Mouse (Mus musculus) 3T3-L1 (cell line): ENCODE results near the gene Atp6v1e1.
"Not testable (repeated sequence)": the region's sequence is repeated elsewhere in the genome, so short reads cannot be mapped to it uniquely, and the experiment has no call there.

Experiments
- DNase-seq: peaks from one replicate; pipeline ENCODE4 v3.0.0-alpha.2; 2015; ENCODE audit warnings: low read depth, low spot score

Gene Atp6v1e1

DNA sequence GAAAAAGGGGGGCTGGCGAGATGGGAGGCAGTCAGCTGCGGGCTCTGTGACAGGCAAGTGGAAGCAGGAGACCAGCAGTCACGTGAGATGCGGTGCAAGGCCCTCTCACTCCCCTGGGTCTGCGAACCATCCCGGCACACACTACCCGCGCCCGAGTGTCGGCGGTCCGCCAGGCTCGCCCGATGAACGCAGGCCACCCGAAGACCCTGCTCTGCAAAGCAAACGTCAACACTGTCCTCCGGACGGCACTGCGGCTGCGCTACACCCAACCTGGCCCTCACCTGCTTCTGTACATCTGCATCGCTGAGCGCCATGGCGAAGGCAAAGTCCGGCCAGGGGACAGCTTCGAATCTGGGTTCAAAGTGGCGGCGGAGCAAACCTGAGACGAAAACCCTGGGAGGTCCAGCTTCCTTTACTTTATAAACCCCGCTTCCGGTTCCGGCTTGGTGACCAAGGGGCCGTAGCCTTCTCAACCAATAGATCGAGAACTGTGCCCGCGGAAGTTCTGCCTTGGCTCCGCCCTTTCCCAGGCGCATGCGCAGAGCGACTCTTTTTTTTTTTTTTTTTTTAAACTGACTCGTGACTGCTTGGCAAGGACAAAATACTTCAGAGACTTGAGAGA is at the start of gene Atp6v1e1:
Gene Atp6v1e1 (minus strand): TSS at position 487 of the 622 bp plus-strand sequence.
- DNase-seq, result peak; percentile 98

DNA sequence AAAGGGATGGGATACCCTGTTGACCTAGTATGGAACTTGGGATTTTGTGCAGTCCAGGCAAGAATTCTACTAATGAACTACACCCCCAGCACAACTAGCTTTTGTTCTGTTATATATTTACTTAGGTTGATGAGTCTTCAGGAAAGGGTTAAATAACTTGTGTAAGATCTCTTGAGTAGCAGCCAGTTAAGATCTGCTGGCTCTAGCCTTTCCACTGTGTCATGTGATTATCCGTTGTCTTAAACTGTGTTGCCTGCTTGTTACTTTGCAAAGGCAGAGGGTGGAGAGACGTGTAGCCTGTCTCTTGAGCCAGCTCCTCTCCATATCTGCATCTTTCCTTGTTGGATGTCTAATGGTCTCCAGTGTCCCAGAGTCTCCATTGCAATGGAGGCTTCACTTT is 48.7 kb upstream of the Atp6v1e1 start:
- DNase-seq, result no peak

DNA sequence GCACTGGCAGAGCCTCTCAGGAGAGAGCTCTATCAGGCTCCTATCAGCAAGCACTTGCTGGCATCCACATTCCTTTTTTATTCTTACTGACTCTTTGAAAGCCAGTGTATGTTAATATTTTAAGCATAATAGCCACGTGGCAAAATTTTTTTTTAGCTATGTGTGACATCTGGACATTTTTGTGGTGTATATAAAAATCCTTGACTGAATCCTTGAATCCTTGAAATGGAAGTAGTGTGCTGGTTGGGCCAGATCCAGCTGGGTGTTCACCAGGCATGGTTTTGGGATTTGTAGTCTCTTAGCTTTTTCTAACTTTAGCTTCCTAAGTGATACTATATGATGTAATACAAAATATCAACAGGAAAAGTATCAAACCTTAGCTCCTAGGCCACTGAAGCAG is 46.2 kb upstream of the Atp6v1e1 start:
- peak; percentile 75 for DNase-seq

DNA sequence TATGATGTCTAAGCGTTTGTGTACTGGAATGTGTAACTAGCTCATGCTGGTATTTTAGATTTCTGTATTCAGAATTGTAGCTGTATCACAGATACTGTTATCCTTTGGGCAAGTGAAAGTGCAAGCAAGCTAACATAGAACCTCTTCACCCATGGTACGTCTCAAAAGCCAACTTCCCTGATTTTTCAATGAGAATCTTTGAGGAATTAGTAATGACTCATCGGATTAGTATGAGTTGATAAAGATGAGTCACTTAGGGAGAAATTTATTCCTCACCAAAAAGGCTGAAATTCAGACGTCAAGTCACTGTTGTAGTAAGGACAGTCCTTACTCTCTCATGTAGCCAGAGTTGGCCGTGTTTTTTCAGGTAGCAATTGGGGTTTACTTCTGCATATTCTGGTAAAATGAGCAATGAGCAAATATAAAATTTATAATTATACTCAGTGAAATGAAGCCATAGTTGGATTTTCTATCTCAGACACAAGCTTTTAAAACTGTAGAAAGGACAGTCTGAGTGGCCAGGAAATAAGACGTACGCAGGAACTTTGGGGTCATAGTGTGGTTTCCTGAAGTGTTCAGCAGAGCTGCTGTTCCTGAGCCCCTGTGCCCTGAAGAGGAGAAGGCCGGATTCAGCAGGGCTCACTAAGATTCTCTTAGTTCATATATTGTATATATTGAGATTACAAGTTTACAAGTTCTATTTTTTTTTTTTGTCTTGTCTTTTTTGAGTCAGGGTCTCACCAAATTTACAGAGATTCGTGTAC is 43.6 kb upstream of the Atp6v1e1 start:
- peak; percentile 88 for DNase-seq

DNA sequence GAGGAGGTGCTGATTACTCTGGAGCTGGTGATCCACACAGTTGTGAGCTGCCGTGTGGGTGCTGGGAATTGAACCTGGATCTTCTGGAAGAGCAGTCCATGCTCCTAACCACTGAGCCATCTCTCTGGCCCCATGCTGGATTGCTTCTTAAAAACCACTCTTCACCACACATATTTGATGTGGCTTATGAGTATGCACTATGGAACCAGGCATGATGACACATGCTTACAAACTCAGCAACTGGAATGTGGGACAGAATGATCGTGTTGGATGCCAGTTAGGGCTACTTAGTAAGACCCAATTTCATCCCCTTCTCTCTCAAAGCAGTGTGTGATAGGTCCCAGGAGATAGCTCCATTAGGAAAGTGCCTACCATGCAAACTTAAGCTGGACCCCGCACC is 37.5 kb upstream of the Atp6v1e1 start:
- peak; percentile 83 for DNase-seq

DNA sequence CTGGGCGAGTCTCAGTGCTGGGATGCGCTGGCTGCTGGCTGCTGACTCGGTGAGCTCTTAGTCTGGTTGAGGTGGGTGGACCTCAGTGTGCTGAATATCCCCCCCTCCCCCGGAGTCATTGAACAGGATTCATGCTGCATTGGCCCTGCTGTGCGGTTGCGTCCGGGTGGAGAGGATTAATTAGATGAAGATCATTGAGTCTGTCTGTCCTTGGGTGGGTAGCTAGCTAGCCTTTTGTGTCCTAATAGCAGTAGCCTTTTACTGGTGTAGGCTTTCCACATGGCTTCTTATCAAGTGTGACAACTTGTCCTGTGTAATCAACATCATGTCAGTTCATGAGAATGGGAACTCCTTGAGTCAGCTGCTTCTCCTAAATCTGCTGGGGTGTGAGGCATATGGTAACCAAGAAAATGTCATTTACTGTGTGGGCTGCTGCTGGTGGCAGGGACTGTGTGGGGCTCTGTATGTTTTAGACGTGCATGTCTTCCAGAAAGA is 35.7 kb upstream of the Atp6v1e1 start:
- no peak for DNase-seq

DNA sequence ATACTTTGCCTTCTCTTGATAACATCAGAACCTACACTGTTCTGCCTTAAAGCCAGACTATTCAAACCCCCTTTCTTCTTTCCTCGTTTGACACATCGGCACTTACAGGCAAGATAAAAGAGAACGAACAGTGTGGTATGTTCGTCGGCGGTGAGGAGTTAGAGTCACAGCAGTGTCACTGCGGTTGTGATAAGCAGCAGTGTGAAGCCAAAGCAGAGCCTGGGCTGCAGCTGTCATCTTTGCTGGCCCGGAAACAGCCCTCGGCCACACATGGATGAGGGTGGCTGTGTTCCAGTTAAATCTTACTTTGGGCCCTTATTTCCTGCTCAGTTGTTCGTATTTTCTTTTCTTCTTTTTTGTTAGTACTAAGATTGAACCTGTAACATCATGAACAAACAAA is 31.8 kb upstream of the Atp6v1e1 start:
- DNase-seq, result no peak

DNA sequence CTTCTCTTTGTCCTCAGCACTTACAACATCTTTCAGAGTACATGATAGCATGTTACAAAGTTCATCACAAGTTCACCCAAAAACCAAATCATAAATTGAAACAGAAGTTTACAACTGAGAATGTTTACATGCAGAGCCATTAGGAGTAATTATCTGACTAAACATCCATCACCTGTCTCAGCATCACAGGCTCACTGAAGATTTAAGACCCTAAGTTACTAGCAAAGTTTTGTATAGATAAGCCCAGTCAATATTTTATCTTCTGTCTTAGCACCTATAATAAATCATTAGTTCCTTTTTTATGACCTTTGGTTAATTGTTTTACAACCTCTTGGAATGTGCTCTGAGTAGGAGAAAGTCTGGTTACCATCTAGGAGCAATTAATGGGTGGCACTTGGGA is 28.1 kb upstream of the Atp6v1e1 start:
- DNase-seq, result not testable (repeated sequence)

DNA sequence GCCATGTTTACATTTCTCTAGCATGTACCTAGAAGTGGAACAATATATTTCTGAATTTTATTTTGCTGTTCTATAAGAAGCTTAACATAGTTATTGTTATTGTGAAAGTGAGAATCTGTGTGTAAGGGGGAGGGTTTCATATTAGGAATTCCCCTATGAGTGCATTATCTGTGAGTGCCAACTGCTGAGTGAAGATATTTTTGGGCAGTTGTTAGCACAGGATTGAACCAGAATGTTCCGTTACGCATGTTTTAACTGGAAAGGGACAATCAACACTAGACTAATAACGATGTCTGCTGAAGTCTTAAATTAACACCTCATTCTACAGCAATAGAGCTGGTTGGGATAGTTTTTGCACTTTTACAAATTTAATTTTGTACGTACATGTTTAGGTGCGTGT is 19.2 kb upstream of the Atp6v1e1 start:
- no peak for DNase-seq

DNA sequence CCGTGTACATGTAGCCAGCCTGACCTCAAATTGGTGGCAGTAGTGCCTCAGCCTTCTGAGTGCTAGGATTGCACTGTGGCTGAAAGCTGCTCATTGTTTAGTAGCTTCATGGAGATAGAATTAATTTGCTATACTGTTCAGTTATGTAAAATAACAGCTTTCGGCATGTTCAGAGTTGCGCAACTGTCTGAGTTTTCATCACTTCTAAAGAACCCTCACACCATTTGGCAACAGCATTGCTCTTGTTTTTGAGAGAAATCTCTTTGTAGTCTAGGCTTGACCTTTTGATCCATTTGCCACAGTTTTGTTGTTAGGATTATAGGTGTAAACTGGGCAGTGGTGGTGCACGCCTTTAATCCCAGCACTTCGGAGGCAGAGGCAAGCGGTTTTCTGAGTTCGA is 17.7 kb upstream of the Atp6v1e1 start:
- no peak for DNase-seq

DNA sequence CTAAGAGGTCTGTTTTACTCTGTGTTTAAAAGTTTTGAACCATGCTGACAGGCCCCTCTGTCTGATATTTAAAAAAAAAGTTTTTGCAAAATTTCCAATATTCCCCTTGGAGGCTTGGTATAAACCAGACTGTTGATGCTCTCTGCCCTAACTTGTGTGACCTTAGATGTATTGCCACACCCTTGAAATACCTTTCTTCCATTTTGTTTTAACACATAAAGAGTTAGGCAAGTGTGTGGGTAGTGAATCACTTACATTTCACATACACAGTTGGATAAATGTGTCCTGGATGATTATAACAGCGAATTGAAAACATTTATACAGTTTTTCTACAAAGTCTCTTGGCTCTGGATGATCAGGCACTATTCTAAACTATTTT is 14.5 kb upstream of the Atp6v1e1 start:
- peak; percentile 51 for DNase-seq

DNA sequence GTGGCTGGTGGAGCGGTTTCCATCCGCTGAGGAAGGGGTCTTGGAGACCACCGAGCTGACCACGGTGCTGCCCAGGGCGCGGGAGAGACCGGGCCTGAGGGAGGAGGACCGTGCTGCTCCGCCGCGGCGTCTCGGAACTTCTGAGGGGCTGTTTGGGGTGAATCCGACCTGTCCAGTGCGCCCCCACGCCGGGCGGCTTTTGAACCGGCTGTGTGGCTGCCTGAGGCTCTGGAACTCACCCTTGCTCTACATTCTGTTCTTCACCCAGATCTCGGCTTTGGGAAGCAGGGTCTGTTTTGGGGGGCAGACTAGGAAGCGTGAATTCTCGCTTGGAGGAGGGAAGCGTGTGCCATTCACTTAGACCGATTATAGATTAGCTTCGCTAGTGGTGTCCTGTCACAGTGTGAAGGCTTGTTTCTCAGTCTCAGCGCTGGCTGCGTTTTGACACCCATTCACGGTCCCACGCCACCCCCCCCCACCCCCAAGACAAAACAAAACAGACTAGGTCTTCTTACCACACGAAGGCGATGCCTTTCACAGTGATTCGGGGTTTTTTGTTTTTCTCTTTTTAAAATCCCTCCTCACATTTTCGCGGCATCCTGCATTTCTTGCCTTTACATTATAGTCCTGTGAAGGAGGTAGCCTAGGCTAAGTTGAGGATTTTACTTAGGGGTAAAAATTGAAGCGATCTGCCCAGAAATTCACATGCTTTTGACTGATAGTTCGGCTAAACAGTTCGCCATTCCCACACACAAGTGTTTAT is 14.0 kb upstream of the Atp6v1e1 start:
- DNase-seq, result peak; percentile 46

DNA sequence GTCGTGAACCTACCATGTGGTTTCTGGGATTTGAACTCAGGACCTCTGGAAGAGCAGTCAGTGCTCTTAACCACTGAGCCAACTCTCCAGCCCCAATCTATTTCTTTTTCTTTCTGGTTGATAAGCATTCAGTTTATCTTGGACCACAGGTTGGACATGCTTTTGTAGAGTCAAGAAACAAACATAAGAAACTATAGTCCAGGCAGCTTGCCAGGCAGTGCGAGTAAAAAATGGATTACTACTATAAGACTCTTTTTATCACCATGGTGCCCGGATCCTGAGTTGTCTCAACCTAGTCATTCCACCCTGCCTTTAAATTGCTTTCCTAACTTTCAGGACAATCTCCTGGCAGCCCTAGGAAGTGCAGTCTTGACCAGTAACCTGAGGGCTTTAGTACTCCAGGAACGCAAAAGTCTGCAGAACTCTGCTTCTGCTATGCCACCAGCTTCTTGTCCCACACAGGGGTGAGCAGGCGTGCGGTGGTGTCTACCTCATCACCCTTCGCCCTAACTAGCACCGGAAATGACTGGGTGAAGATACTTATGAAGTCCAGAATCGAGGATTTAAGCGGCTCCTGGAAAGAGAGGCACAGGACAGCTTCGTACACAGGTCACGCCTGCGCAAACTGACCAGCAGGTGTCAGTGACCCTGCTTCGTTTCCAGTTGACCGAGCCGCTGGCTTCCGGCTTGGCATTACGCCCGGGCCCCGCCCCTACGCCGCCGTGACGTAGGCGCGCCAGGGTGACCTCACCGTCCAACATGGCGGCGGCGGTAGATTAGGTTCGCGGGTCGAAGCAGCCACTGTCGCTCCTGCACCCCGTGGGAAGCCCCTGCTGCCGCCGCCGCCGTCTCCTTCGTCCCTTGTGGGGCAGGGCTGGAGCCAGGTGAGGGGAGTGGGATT is 13.1 kb upstream of the Atp6v1e1 start, which contains the start of gene Bcl2l13:
Gene Bcl2l13 (plus strand): TSS at position 739 of the 901 bp plus-strand sequence.
- DNase-seq, result peak; percentile 94

DNA sequence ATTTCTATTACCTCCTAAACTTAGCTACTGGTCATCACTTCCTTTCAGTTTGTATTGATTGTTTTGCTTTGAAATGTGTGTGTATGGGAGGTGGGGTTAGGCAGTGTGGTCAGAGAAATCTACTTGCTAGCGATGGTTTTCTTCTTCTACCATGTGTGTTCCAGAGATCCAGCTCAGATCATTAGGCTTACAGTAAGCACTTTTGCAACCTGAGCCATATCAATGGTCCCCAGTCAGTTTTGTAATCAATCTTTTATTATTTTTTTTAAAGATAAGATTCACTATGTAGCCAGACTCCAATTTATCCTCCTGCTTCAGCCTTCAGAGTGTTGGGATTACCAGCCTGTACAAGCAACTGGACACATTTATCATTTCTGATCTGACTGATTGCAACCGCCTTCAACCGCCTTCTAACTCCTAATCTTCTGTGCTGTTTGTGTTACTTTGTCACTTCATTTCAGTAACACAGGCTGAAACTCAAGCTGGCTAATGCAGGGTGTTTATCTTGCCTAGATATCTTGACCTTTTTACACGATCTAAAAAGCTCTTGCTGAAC is 12.3 kb upstream of the Atp6v1e1 start:
- no peak for DNase-seq

DNA sequence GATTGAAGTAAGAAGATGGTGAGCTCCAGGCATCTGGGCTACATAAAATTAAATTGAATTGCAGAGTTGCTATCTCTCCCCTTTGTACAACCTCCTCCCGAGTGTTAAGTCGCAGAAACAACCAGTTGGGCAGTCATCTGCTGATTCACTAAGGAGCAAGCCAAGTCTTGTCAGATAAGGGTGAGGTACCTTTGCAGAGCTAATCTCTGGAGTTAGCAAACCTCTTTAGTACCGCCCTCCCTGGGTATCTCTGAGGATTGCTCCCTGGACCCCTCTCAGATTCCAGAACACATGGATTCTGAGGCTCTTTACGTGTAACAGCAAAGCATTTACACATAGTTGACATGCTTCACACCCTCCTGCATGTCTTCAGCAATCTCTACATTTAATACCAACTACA is 9.5 kb upstream of the Atp6v1e1 start:
- DNase-seq, result no peak

DNA sequence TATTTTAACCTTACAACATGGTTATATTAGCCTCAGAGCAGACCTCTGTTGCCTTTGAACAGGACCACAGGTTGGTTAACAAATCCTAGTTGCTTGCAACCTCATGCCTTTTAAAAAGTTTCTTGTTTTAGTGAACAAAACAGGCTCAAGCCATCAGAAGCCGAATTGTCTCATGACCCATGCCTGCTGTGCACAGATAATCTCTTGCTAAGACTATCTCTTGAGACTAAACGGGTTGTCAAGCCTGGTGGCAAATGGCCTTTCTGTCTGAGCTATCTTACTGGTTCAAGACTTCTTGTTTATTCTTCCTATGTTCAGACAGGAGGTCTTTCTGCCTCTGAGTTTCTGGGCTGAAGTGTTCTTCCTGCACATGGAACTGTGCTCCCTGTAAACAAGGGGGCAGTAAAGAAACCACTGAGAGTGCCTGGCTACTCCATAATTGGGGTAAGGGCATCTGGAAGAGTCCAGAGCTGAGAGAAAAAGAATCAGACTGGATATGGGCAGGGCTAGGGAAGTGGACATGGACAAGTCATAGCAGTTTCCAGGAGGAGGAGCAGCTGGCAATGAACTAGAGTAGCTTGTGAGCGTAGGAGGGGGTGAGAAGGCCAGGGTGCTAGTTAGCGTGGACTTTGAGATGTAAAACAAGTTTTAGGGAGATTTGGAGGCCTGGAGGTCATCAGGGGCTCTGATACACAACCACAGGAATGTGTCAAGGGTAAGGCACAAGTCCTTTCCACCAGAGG is 8.4 kb upstream of the Atp6v1e1 start:
- DNase-seq, result no peak

DNA sequence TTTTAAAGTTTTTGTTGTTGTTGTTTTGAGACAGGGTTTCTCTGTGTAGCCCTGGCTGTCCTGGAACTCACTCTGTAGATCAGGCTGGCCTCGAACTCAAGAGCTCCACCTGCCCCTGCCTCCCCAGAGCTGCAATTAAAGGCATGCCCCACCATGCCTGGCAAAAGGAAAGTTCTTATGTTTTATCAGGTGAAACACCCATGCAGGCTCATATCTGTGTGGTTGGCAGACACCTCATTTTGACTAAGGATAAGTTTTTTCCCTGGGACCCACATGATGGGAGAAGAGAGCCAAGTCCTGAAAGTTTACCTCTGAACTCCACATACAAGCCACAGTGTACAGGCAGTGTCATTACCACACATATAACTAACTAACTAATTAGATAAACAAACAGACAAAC is 7.5 kb upstream of the Atp6v1e1 start:
- DNase-seq, result no peak

DNA sequence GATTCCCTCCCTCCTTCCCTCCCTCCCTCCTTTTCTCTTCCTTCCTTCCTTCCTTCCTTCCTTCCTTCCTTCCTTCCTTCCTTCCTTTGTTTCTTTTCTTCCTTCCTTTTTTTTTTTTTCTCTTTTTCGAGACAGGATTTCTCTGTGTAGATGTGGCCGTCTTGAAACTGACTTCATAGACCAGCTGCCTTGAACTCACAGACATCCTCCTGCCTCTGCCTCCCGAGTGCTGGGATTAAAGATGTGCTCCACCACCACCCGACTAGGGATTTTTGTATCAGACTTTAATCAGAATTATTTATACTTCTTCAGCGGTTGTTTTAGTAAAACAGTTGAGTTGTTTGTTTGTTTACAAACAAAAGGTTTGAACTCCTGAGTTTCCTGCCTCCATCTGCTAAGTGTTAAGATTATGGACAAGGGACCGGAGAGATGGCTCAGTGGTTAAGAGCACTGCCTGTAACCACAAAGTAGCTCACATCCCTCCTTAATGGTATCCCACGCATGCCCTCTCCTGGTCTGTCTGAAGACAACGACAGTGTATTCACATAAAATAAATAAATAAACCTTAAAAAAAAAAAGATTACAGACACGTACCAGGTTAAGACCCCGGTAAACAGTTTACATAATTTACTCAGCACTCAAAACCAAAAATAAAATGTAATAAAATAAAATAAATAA is 483 bp upstream of the Atp6v1e1 start:
- DNase-seq, result peak; percentile 60

DNA sequence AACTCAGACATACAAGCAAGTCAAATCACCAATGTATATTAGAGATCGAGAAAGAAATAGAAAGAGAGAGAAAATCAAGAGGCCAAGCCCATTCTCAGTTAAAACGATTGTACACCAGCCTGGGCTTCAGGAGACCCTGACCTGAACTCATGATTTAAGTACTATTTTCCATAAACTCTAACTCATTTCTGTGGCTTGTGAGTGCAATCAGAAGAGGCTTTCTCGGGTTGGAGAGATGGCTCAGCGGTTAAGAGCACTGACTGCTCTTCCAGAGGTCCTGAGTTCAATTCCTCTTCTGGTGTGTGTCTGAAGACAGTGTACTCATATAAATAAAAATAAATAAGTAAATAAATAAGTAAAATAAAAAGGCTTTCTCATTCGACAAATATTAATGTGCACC is 878 bp downstream of the Atp6v1e1 start:
- no peak for DNase-seq

DNA sequence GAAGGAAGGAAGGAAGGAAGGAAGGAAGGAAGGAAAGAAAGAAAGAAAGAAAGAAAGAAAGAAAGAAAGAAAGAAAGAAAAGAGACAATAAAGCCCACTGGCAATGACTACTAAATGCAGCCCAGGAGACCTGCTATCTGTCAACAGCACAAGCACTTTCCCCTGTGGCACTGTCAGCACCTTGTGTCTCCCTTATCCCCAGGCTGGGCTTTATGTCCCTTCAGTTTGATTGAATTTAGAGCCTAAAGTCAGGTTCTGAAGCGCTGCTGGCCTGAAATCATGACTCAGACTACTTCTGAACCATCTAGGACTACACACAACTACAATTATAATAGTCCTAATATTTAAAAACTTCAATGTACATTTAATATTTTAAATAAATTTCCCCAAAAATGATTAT is 1.7 kb downstream of the Atp6v1e1 start:
- DNase-seq, result no peak
